Mouse (Mus musculus) midbrain, embryonic 13.5 days (tissue): ENCODE data around the gene Bicc1. TPM values are rescaled to one million over a fixed set of nuclear protein-coding genes. Genes with fewer than 3 reads are reported as not detected.

Experiments
- ATAC-seq: fragments of 200-750 bp; cut with Nextera tagmentation; 2 replicates; pipeline ENCODE4 v1.8.0; 2017; ENCODE audit warnings: mild to moderate bottlenecking, moderate TSS enrichment, moderate library complexity
- H3K27ac ChIP-seq: fragments of 300-500 bp; sonication (generic); 2 replicates; pipeline ENCODE4 v1.5.1; 2015; ENCODE audit warnings: inconsistent platforms, mild to moderate bottlenecking, moderate library complexity
- H3K27me3 ChIP-seq: fragments of 300-500 bp; sonication (generic); 2 replicates; pipeline ENCODE4 v1.6.1; 2015; ENCODE audit warnings: mild to moderate bottlenecking, inconsistent platforms
- H3K36me3 ChIP-seq: fragments of 300-500 bp; sonication (generic); 2 replicates; pipeline ENCODE4 v1.6.1; 2015; ENCODE audit warnings: mild to moderate bottlenecking, inconsistent platforms
- H3K4me1 ChIP-seq: fragments of 300-500 bp; sonication (generic); replicated peaks from 2 replicates; pipeline ENCODE4 v1.6.1; 2015; ENCODE audit warnings: inconsistent platforms
- H3K4me2 ChIP-seq: fragments of 300-500 bp; sonication (generic); replicated peaks from 2 replicates; pipeline ENCODE4 v1.6.1; 2015; ENCODE audit warnings: moderate library complexity, mild to moderate bottlenecking, inconsistent platforms
- H3K4me3 ChIP-seq: fragments of 300-500 bp; sonication (generic); replicated peaks from 2 replicates; pipeline ENCODE4 v1.5.1; 2015; ENCODE audit warnings: mild to moderate bottlenecking, inconsistent platforms
- H3K9ac ChIP-seq: fragments of 300-500 bp; sonication (generic); replicated peaks from 2 replicates; pipeline ENCODE4 v1.6.1; 2015; ENCODE audit warnings: mild to moderate bottlenecking, inconsistent platforms
- H3K9me3 ChIP-seq: fragments of 300-500 bp; sonication (generic); 2 replicates; pipeline ENCODE4 v1.6.1; 2016; ENCODE audit warnings: mild to moderate bottlenecking, inconsistent platforms
- WGBS: fragments of 180-500 bp; shearing (Covaris S2); methylation state at CpG from one replicate; pipeline ENCODE4 v1.1.7; 2015; 5-methylcytosine and 5-hydroxymethylcytosine counted together
- polyA plus RNA-seq: library from polyadenylated mRNA; unstranded; fragments of >200 nt; fragmentation: Nextera tagmentation; extraction: Ambion mirVana; gene quantifications from 2 replicates; pipeline ENCODE4 v1.2.1, GENCODE M21; 2015

Gene Bicc1
- 3.4 and 3.7 TPM in 2 replicates for polyA plus RNA-seq

DNA sequence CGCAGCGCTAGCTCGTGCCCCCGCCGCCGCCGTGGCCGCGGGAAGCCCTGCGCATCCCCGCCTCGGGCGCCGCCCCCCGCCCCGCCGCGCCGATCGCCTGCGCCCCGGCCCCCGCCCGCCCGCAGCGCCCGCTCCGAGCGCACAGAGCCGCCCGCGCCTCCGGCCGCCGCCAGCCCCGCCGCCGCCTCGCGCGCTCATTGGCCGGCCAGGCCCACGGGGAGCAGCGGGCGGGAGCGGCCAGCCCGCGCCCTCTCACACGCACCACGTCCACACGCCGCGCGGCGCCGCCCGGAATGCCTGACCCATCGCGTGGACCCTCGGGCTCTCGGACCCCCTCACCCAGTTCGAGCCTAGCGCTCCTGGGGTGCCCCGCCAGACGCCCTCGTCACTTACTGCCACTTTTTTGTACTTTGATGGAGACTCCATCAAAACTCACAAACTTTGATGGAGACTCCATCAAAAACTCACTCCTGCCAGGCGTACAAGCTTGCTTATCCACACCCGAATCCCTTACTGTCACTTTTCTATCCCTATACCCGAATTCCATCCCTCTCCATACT lies at the start of gene Bicc1:
Gene Bicc1, minus strand, starts transcription at position 25 of the 560 bp plus-strand sequence.
- H3K27me3 ChIP-seq = peaks cover 14% of the 10 kb centered on the region

DNA sequence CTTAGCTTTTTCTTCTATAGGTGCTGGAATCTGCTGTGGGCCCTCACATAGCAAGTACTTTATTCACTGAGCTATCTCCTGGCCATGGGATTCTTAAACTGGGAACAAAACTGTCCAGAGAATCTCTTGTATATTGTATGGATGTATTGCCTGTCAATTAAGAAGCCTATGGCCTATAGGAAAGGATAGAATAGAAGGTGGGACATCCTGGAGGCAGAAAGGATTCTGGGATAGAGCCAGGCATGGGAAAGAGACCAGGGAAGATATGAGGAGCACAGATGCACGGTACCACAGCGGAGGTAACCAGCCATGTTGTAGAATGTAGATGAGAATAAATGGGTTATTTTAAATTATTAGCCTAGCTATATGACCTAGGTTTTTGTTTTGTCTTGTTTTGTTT lies 42.0 kb upstream of the Bicc1 start:
- no peak for ATAC-seq

More for the DNA sequence above, at the start of gene Bicc1:
- Histone ChIP-seq H3K4me3 (peak within 1 kb of the TSS; percentile 64), H3K9me3 (no peaks in the 10 kb centered on the region), H3K4me2 (peak within 1 kb of the TSS; percentile 94), H3K4me1 (peaks cover 9% of the 10 kb centered on the region), H3K36me3 (no peaks in the 10 kb centered on the region), H3K27ac (peak within 1 kb of the TSS; percentile 19; the same call in 1 of the 2 replicates), H3K9ac (peak within 1 kb of the TSS; percentile 70)
- 2% methylated on average over 26 of the region's 69 CpGs for WGBS
- peak; percentile 92 for ATAC-seq

DNA sequence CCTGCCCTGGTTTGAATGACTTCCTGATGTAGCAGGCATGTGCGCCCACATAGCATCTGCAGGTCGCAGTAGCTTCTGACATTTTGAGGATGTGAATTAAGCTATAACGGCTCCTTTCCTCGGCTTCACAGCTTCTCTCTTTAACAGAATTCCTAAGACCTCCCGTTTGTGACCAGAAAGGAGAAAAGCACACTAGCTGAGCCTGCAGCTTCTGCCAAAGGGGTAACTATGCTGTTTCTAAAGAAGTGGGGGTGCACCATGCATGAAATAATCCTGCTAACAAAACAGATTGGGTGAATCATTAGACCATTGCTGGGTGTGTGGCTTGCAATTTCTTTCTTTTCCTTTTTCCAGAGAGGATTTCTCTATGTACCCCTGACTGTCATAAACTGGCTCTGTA lies 41.5 kb upstream of the Bicc1 start:
- Histone ChIP-seq H3K4me2 (no peak overlapping the region), H3K9me3 (no peaks in the 10 kb centered on the region), H3K9ac (no peak overlapping the region), H3K4me1 (no peaks in the 10 kb centered on the region), H3K36me3 (no peaks in the 10 kb centered on the region), H3K27ac (no peak overlapping the region), H3K4me3 (no peak overlapping the region), H3K27me3 (no peaks in the 10 kb centered on the region)
- 64% methylated on average over 5 of the region's 5 CpGs for WGBS
- no peak for ATAC-seq

More for the DNA sequence above, 42.0 kb upstream of the Bicc1 start:
- no peak overlapping the region for H3K4me2 ChIP-seq
- no peak overlapping the region for H3K9ac ChIP-seq
- H3K27ac ChIP-seq = no peak overlapping the region
- 94% methylated on average over 2 of the region's 2 CpGs for WGBS
- H3K4me3 ChIP-seq = no peak overlapping the region
- H3K27me3 ChIP-seq = no peaks in the 10 kb centered on the region
- H3K9me3 ChIP-seq = no peaks in the 10 kb centered on the region
- no peaks in the 10 kb centered on the region for H3K36me3 ChIP-seq
- H3K4me1 ChIP-seq = no peaks in the 10 kb centered on the region

DNA sequence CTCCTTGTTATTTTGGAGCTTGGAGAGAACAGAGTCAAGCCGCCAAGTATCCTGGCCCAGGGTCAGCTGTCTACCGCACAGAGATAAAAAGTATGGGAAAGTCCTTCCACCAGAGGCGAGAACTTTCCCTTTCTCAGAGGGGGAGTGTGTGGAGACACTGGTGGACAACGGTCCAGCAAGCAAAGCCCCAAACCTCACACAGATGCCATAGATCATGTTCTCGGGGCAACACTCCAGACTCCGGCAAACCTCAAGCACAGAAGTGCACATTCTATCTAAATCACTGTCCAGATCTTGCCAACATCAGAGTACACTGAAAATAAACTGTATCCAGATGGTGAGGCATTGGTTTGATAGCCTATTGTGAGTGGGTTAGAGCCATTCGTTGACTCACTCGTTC lies 39.2 kb upstream of the Bicc1 start:
- Histone ChIP-seq H3K27ac (no peak overlapping the region), H3K27me3 (no peaks in the 10 kb centered on the region), H3K4me2 (no peak overlapping the region), H3K4me1 (peaks cover 10% of the 10 kb centered on the region), H3K4me3 (no peak overlapping the region), H3K9me3 (no peaks in the 10 kb centered on the region), H3K36me3 (no peaks in the 10 kb centered on the region), H3K9ac (no peak overlapping the region)
- 96% methylated on average over 8 of the region's 8 CpGs for WGBS
- ATAC-seq = no peak

DNA sequence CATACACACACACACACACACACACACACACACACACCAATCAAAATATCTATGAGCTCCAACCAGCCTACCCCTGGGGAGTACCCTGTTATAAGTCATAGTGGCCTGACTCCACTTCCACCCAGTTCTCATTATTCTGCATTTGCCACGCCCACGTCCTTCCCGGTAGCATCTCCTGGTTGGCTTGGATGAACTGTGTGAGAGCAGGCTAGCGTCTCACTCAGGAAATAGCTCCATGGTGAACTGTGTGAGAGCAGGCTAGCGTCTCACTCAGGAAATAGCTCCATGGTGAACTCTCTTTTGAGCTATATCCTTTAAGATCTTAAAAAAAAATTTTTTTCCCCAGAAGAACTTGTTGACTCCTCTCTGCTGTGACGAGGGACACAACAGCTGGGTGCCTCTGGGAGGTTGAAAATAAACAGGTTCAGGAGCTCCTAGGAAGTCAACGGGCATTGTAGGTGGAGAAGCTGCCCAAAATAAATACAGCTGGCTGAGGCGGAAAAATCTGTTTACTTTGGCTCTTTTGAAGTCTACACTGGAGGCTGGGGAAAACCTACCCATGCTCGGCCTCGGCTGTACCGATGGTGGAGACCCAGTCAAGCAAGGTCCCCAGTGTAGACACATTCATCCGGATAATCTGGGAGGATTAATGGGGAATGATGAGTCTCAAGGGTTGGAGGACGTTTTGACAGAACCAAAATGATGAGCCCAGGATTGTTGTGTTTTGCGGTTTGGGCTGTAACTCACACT lies 37.7 kb upstream of the Bicc1 start:
- no peak overlapping the region for H3K27ac ChIP-seq
- no peak overlapping the region for H3K9ac ChIP-seq
- H3K9me3 ChIP-seq = no peaks in the 10 kb centered on the region
- no peaks in the 10 kb centered on the region for H3K27me3 ChIP-seq
- H3K4me2 ChIP-seq = no peak overlapping the region
- WGBS = 81% methylated on average over 14 of the region's 14 CpGs
- H3K36me3 ChIP-seq = no peaks in the 10 kb centered on the region
- ATAC-seq = no peak
- H3K4me3 ChIP-seq = no peak overlapping the region
- peaks cover 20% of the 10 kb centered on the region for H3K4me1 ChIP-seq

DNA sequence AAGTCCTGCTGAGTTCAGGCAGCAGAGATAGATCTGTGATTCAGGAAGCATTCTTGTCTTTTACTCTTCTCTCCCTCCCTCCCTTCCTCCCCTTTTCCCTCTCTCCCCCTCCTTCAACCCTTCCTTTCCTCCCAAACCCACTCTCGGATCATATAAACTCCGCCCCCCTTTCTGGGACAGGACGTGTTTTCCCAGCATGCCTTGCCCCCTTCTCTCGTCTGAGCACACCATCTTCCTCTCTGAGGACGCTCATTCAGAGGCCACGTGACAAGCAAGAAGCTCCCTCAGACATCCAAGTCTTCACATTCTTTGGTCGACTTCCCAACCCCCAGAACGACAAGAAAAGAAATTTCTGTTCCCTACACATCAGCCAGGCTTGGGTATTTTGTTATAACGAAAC lies 36.0 kb upstream of the Bicc1 start:
- WGBS = 54% methylated on average over 9 of the region's 9 CpGs

DNA sequence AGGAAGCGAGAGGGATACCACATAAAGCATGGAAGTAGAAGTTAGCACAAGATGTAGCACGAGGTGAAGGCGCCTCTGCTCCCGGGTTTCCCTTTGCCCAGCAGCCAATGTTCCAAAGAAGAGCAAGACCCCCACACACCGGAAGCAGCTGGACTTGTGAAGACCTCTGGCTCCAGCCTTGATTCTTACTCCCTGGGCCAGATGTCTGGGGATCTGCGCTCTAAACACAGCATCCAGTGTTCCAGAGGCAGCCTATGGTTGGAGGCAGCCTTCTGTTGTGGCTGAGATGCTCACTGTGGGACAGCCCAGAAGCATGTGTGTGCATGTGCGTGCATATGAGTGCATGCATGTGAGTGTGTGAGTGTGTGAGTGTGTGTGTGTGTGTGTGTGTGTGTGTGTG lies 35.2 kb upstream of the Bicc1 start:
- no peaks in the 10 kb centered on the region for H3K9me3 ChIP-seq

More for the DNA sequence above, 36.0 kb upstream of the Bicc1 start:
- no peak for ATAC-seq
- H3K4me2 ChIP-seq = no peak overlapping the region
- H3K36me3 ChIP-seq = no peaks in the 10 kb centered on the region
- no peak overlapping the region for H3K4me3 ChIP-seq
- H3K9ac ChIP-seq = no peak overlapping the region
- H3K27ac ChIP-seq = no peak overlapping the region
- peaks cover 20% of the 10 kb centered on the region for H3K4me1 ChIP-seq
- H3K9me3 ChIP-seq = no peaks in the 10 kb centered on the region
- H3K27me3 ChIP-seq = no peaks in the 10 kb centered on the region

DNA sequence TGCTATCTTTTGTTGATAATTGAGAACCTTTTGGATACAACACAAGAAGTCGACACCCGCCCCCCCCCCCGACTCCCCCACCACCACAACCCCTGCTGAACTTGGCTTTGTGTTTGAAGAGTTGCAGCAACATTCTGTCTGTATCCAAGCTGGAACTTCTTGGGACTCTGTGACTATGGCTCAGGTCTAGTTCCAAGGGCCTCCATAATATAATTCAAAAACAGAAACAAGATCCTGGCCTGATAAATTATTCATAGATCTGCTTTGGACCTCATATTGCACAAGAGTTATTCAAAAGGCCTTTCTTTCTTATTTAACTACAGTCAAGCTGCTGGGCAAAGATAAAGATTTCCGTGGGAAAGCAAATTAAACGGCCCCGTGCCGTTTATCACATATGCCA lies 33.8 kb upstream of the Bicc1 start:
- 50% methylated on average over 7 of the region's 7 CpGs for WGBS
- H3K4me3 ChIP-seq = no peak overlapping the region
- H3K36me3 ChIP-seq = no peaks in the 10 kb centered on the region
- peaks cover 20% of the 10 kb centered on the region for H3K4me1 ChIP-seq
- H3K9ac ChIP-seq = no peak overlapping the region
- no peak for ATAC-seq
- no peak overlapping the region for H3K27ac ChIP-seq
- no peak overlapping the region for H3K4me2 ChIP-seq
- no peaks in the 10 kb centered on the region for H3K27me3 ChIP-seq
- no peaks in the 10 kb centered on the region for H3K9me3 ChIP-seq

More for the DNA sequence above, 35.2 kb upstream of the Bicc1 start:
- Histone ChIP-seq H3K9ac (no peak overlapping the region), H3K27ac (no peak overlapping the region), H3K36me3 (no peaks in the 10 kb centered on the region), H3K4me1 (peaks cover 20% of the 10 kb centered on the region), H3K4me3 (no peak overlapping the region), H3K4me2 (no peak overlapping the region), H3K27me3 (no peaks in the 10 kb centered on the region)
- ATAC-seq = no peak
- 89% methylated on average over 7 of the region's 7 CpGs for WGBS

DNA sequence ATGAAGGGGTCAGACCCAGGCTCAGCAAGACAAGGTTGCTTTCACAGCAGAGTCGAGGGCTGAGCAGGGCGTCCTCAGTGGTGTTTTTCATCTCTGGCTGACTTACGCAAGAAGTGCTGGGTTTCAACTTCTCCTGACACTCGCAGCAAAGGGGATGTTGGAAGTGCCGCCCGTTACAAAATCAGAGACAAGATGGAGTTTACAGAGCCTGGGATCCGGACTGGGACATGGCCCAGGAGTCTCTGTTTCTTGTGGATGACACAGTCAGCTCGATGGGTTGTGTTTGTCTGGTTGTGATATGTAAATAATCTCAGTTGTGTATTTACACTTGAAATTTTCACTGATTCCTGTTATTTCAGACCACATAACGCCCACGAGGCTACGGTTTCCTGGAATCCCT lies 33.4 kb upstream of the Bicc1 start:
- no peaks in the 10 kb centered on the region for H3K27me3 ChIP-seq
- no peak overlapping the region for H3K9ac ChIP-seq
- no peak overlapping the region for H3K4me2 ChIP-seq
- no peaks in the 10 kb centered on the region for H3K9me3 ChIP-seq
- H3K36me3 ChIP-seq = no peaks in the 10 kb centered on the region
- H3K27ac ChIP-seq = no peak overlapping the region
- H3K4me1 ChIP-seq = peaks cover 20% of the 10 kb centered on the region
- ATAC-seq = no peak
- no peak overlapping the region for H3K4me3 ChIP-seq
- WGBS = 76% methylated on average over 11 of the region's 11 CpGs

DNA sequence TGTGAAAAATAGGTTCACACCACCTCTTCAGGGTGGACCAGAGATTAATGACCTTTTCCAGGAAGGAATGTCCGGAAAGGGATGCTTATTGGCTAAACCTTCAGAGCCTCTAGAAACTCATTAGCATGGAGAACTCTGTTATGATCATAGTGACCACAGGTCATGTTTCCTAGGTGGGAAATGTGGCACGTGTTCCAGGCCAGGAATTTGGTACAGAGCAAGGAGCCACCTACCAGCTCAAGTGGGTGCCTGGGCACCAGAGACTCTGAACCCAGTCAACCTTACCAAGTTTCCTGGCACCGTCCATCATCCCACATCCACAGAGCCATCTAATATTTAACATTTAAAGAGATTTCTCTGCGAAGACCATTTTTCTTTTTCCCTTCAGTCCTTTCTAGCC lies 29.2 kb upstream of the Bicc1 start:
- ATAC-seq = no peak
- 87% methylated on average over 4 of the region's 4 CpGs for WGBS

DNA sequence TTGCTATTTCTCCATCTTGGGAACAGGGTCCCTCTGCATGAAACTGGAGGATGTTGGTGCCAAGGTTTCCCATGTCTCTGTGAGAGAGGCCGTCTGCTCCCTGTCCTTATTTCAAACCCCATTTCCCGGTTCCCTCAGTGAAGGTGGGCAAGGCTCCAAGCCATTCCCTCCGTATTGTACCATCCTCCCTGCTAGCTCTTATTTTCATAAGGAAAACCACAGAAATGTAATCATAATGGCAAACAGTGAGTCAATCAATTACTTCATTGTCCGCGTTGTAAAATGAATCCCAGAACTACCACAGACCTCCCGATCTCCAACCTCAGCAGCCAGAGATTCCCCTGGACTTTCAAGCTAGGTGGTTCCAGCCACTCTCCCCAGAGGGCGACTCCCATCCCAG lies 25.6 kb upstream of the Bicc1 start:
- no peaks in the 10 kb centered on the region for H3K4me1 ChIP-seq
- H3K27me3 ChIP-seq = no peaks in the 10 kb centered on the region
- no peak for ATAC-seq
- no peak overlapping the region for H3K4me3 ChIP-seq
- no peak overlapping the region for H3K4me2 ChIP-seq
- no peaks in the 10 kb centered on the region for H3K36me3 ChIP-seq
- no peak overlapping the region for H3K27ac ChIP-seq
- no peaks in the 10 kb centered on the region for H3K9me3 ChIP-seq
- 92% methylated on average over 7 of the region's 7 CpGs for WGBS
- H3K9ac ChIP-seq = no peak overlapping the region

More for the DNA sequence above, 29.2 kb upstream of the Bicc1 start:
- H3K4me2 ChIP-seq = no peak overlapping the region
- H3K4me1 ChIP-seq = peaks cover 11% of the 10 kb centered on the region; the same call in 1 of the 2 replicates
- H3K9ac ChIP-seq = no peak overlapping the region
- no peaks in the 10 kb centered on the region for H3K27me3 ChIP-seq
- no peak overlapping the region for H3K27ac ChIP-seq
- H3K4me3 ChIP-seq = no peak overlapping the region
- no peaks in the 10 kb centered on the region for H3K9me3 ChIP-seq
- no peaks in the 10 kb centered on the region for H3K36me3 ChIP-seq

DNA sequence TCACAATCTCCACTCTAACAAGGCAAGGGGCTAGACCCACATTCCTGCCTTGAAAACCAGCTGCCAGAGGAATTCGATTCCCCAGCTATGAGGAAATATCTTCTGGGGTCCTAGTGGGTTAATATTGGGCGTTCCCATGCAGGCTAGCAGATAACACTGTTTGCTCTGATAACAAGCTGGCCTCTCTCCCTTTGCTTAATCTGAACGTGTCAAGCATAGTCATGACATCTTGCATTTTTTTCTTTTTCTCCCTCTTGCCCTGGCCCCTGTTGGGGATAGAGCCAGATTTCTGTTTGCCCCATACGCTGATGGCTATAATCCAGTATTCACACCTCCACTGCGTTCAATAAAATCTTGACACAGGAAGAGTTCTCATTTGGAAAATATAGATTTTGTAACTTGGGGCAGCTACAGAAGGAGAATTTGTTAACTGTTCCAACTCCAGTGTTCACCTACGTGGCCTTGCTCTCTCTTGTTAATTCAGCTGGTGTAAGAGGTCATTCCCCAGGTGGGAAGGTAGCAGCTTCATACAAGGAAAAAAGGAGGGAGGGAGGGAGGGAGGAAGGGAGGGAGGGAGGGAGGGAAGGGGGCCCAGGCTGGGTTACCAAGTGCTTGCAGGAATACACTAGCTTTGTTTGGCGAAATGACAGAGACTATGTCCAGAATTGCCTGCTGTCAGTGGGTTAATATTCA lies 24.0 kb upstream of the Bicc1 start:
- H3K4me3 ChIP-seq = no peak overlapping the region
- WGBS = 72% methylated on average over 7 of the region's 7 CpGs
- H3K9me3 ChIP-seq = no peaks in the 10 kb centered on the region
- no peaks in the 10 kb centered on the region for H3K27me3 ChIP-seq
- no peak overlapping the region for H3K27ac ChIP-seq
- no peak for ATAC-seq
- no peaks in the 10 kb centered on the region for H3K4me1 ChIP-seq
- no peaks in the 10 kb centered on the region for H3K36me3 ChIP-seq
- H3K4me2 ChIP-seq = no peak overlapping the region
- no peak overlapping the region for H3K9ac ChIP-seq
